Mouse (Mus musculus) cortical plate, adult 2 months (tissue): ENCODE results near the gene Snx22. TPM values are rescaled to one million over a fixed set of nuclear protein-coding genes. Genes with fewer than 3 reads are reported as not detected.

ENCODE experiments used
- H3K27ac ChIP-seq: fragments of 200-500 bp; 2 replicates; pipeline ENCODE4 v1.5.1; 2012; ENCODE audit warnings: low read length, control low read depth, inconsistent platforms; ENCODE audit not compliant: insufficient read depth
- H3K4me1 ChIP-seq: fragments of 200-500 bp; 2 replicates; pipeline ENCODE4 v1.6.1; 2011; ENCODE audit warnings: low read length; ENCODE audit not compliant: control insufficient read depth, insufficient read depth
- H3K4me3 ChIP-seq: fragments of 200-500 bp; 2 replicates; pipeline ENCODE4 v1.5.1; 2011; ENCODE audit warnings: mild to moderate bottlenecking, low read length, control low read depth; ENCODE audit not compliant: insufficient read depth
- CTCF ChIP-seq: fragments of 200-500 bp; IDR thresholded peaks from 2 replicates; pipeline ENCODE4 v1.5.1; 2011; ENCODE audit warnings: mild to moderate bottlenecking, control low read depth, low read length; ENCODE audit not compliant: insufficient read depth; ENCODE audit errors: extremely low read depth
- POLR2A ChIP-seq: fragments of 200-500 bp; IDR thresholded peaks from 2 replicates; pipeline ENCODE4 v1.6.1; 2011; ENCODE audit warnings: mild to moderate bottlenecking, low read length, control low read depth; ENCODE audit not compliant: insufficient read depth; ENCODE audit errors: extremely low read depth
- polyA plus RNA-seq: library from polyadenylated mRNA; depleted of rRNA; stranded (reverse); fragments of >200 nt; gene quantifications from 2 replicates; pipeline ENCODE4 v1.2.3, GENCODE M21; 2012

Gene Snx22
- polyA plus RNA-seq, 1 experiment, result 7.3 TPM

- peaks cover 2% of the 10 kb centered on the region; the same call in 1 of the 2 replicates for H3K4me1 ChIP-seq
- H3K27ac ChIP-seq, result no peak overlapping the region
- no peak overlapping the region for H3K4me3 ChIP-seq
- TF ChIP-seq CTCF, result no peak
- TF ChIP-seq POLR2A, result no peak
Observed at GRCm38 (mm10) chr9:66092664-66093063, 23.1 kb upstream of the Snx22 start.

GRCm38 (mm10) chr9:66091327-66092231 lies 22.1 kb upstream of the Snx22 start:
- Histone ChIP-seq H3K4me3 (no peak overlapping the region), H3K4me1 (peaks cover 2% of the 10 kb centered on the region; the same call in 1 of the 2 replicates), H3K27ac (no peak overlapping the region)
- no peak for TF ChIP-seq CTCF
- TF ChIP-seq POLR2A, result no peak

GRCm38 (mm10) chr9:66090593-66091244 lies 21.2 kb upstream of the Snx22 start:
- Histone ChIP-seq H3K4me1 (peaks cover 2% of the 10 kb centered on the region; the same call in 1 of the 2 replicates), H3K27ac (no peak overlapping the region), H3K4me3 (no peak overlapping the region)
- peak; percentile 7; the same call in 1 of the 2 replicates for TF ChIP-seq POLR2A
- no peak for TF ChIP-seq CTCF

GRCm38 (mm10) chr9:66088411-66088810 lies 18.9 kb upstream of the Snx22 start:
- Histone ChIP-seq H3K27ac (no peak overlapping the region), H3K4me3 (no peak overlapping the region), H3K4me1 (peaks cover 2% of the 10 kb centered on the region; the same call in 1 of the 2 replicates)
- no peak for TF ChIP-seq POLR2A
- peak; percentile 77 for TF ChIP-seq CTCF

GRCm38 (mm10) chr9:66087062-66087461 lies 17.5 kb upstream of the Snx22 start:
- Histone ChIP-seq H3K4me1 (no peaks in the 10 kb centered on the region; the same call in 1 of the 2 replicates), H3K27ac (no peak overlapping the region), H3K4me3 (no peak overlapping the region)
- TF ChIP-seq CTCF (no peak), POLR2A (no peak)

GRCm38 (mm10) chr9:66084171-66084570 lies 14.7 kb upstream of the Snx22 start:
- Histone ChIP-seq H3K27ac (no peak overlapping the region), H3K4me3 (no peak overlapping the region), H3K4me1 (no peaks in the 10 kb centered on the region)
- TF ChIP-seq POLR2A (no peak), CTCF (no peak)

- TF ChIP-seq POLR2A (no peak), CTCF (no peak)
- H3K4me1 ChIP-seq, result no peaks in the 10 kb centered on the region
- no peak overlapping the region for H3K27ac ChIP-seq
- no peak overlapping the region for H3K4me3 ChIP-seq
Observed at GRCm38 (mm10) chr9:66081999-66082398, 12.5 kb upstream of the Snx22 start.

GRCm38 (mm10) chr9:66080804-66081459 lies 11.4 kb upstream of the Snx22 start:
- Histone ChIP-seq H3K4me1 (no peaks in the 10 kb centered on the region), H3K4me3 (no peak overlapping the region), H3K27ac (no peak overlapping the region)
- TF ChIP-seq POLR2A, result no peak
- TF ChIP-seq CTCF, result no peak

- Histone ChIP-seq H3K27ac (no peak overlapping the region), H3K4me3 (no peak overlapping the region), H3K4me1 (no peaks in the 10 kb centered on the region)
- TF ChIP-seq CTCF (no peak), POLR2A (no peak)
Observed at GRCm38 (mm10) chr9:66078493-66078892, 9.0 kb upstream of the Snx22 start.

GRCm38 (mm10) chr9:66078072-66078471 lies 8.6 kb upstream of the Snx22 start:
- Histone ChIP-seq H3K4me3 (no peak overlapping the region), H3K27ac (no peak overlapping the region), H3K4me1 (no peaks in the 10 kb centered on the region)
- TF ChIP-seq CTCF, result no peak
- no peak for TF ChIP-seq POLR2A
